Mouse (Mus musculus) testis, adult 2 months (tissue): Measurements from ENCODE around the gene Zcchc7.

ENCODE experiments used
- CTCF ChIP-seq: fragments of 200-500 bp; IDR thresholded peaks from 2 replicates; pipeline ENCODE4 v1.5.1; 2012; ENCODE audit warnings: low read depth, mild to moderate bottlenecking, inconsistent platforms, low read length, moderate library complexity; ENCODE audit not compliant: control insufficient read depth, insufficient read depth, insufficient replicate concordance
- POLR2A ChIP-seq: fragments of 200-500 bp; IDR thresholded peaks from 2 replicates; pipeline ENCODE4 v1.6.1; 2012; ENCODE audit warnings: low read depth, mild to moderate bottlenecking, inconsistent platforms, low read length, moderate library complexity; ENCODE audit not compliant: control insufficient read depth

DNA sequence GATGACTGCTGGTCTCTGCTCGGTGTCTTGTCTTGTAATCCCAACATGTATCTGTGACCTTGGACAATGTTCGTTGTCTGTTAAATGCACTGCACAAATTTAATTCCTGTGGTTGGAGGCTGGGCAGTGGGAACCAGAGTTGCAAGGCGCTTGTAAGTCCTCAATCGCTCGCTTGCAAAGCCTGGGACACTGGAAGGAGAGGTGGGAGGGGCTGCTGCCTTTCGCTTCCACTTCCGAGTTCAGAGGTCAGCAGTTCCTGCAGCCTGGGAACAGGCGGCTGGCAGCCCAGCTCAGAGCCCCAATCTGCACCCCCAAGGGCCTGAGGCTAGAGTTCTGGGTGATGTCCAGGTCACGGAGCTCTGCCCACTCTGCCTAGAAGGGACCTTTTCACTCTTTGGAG, 197.4 kb downstream of the Zcchc7 start:
- no peak for TF ChIP-seq CTCF
- no peak; the same call in 1 of the 2 replicates for TF ChIP-seq POLR2A
